Mouse (Mus musculus): ENCODE data around the gene S100a16.

DNA sequence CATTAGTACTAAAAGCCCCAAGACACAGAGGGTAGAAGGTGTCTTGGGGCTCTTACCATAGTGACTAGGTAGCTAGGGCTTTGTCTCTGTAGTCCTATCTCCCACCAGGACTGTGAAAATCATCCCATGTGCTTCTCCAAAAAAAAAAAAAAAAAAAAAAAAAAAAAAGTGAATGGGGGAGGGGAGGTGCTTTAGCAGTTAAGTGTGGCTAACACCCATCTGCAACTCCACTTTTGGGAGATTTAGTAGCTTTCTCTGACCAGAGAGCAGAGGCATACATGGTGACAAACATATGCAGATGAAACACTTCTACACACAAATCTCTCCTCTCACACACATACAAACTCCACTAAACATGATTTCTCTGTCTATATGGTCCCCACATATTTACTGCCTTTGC lies 39.5 kb upstream of the S100a16 start:
- TF ChIP-seq CTCF (IDR thresholded peaks at IDR 0.05; ENCODE audit: borderline replicate concordance, insufficient read depth, low read depth, low read length): no peak
- no peak for TF ChIP-seq POLR2A (IDR thresholded peaks at IDR 0.05; ENCODE audit: borderline replicate concordance, insufficient read depth, low read length)

All from cerebellum, adult 2 months (tissue).